Mouse (Mus musculus) embryonic facial prominence, embryonic 10.5 days (tissue): ENCODE results near the gene Hoxc9. TPM values are rescaled to one million over a fixed set of nuclear protein-coding genes. Genes with fewer than 3 reads are reported as not detected.

Experiments used
- DNase-seq: peaks from one replicate; pipeline ENCODE4 v3.0.0-alpha.2; 2017; ENCODE audit warnings: low spot score
- H3K27ac ChIP-seq: fragments of 300-500 bp; sonication (generic); replicated peaks from 2 replicates; pipeline ENCODE4 v1.5.1; 2016; ENCODE audit warnings: mild to moderate bottlenecking
- H3K27me3 ChIP-seq: fragments of 300-500 bp; sonication (generic); replicated peaks from 2 replicates; pipeline ENCODE4 v1.6.1; 2016; ENCODE audit warnings: low read depth, mild to moderate bottlenecking; ENCODE audit not compliant: poor library complexity, severe bottlenecking
- H3K36me3 ChIP-seq: fragments of 300-500 bp; sonication (generic); replicated peaks from 2 replicates; pipeline ENCODE4 v1.6.1; 2016; ENCODE audit warnings: mild to moderate bottlenecking, moderate library complexity
- H3K4me1 ChIP-seq: fragments of 300-500 bp; sonication (generic); 2 replicates; pipeline ENCODE4 v1.6.1; 2016
- H3K4me3 ChIP-seq: fragments of 300-500 bp; sonication (generic); 2 replicates; pipeline ENCODE4 v1.5.1; 2016; ENCODE audit warnings: mild to moderate bottlenecking, moderate library complexity
- H3K9me3 ChIP-seq: fragments of 300-500 bp; sonication (generic); 2 replicates; pipeline ENCODE4 v1.6.1; 2016; ENCODE audit warnings: mild to moderate bottlenecking
- WGBS: fragments of 180-500 bp; shearing (Covaris S2); methylation state at CpG from one replicate; pipeline ENCODE4 v1.1.7; 2016; 5-methylcytosine and 5-hydroxymethylcytosine counted together
- polyA plus RNA-seq: library from polyadenylated mRNA; unstranded; fragments of >200 nt; fragmentation: Nextera tagmentation; extraction: Ambion mirVana; gene quantifications from 2 replicates; pipeline ENCODE4 v1.2.1, GENCODE M21; 2016

Gene Hoxc9
- polyA plus RNA-seq, 1 experiment from 2014 or later: not detected

- Histone ChIP-seq H3K4me1 (peaks cover 19% of the 10 kb centered on the region), H3K4me3 (peak overlapping the region; percentile 54), H3K27me3 (peaks cover 100% of the 10 kb centered on the region), H3K27ac (no peak overlapping the region), H3K36me3 (no peaks in the 10 kb centered on the region), H3K9me3 (no peaks in the 10 kb centered on the region)
- WGBS: under 1% methylated on average over 33 of the region's 33 CpGs
- peak; percentile 72 for DNase-seq
Observed at GRCm38 (mm10) chr15:102999183-102999831, 23.1 kb downstream of the Hoxc9 start.

- H3K27me3 ChIP-seq: peaks cover 100% of the 10 kb centered on the region
- peak; percentile 32 for DNase-seq
- no peaks in the 10 kb centered on the region for H3K9me3 ChIP-seq
- H3K36me3 ChIP-seq: no peaks in the 10 kb centered on the region
- peaks cover 19% of the 10 kb centered on the region for H3K4me1 ChIP-seq
- no peak overlapping the region for H3K4me3 ChIP-seq
- no peak overlapping the region for H3K27ac ChIP-seq
- 1% methylated on average over 11 of the region's 11 CpGs for WGBS
Observed at GRCm38 (mm10) chr15:102999955-103000354, 23.7 kb downstream of the Hoxc9 start.

GRCm38 (mm10) chr15:103000501-103000901 lies 24.3 kb downstream of the Hoxc9 start:
- peaks cover 19% of the 10 kb centered on the region for H3K4me1 ChIP-seq
- no peak overlapping the region for H3K27ac ChIP-seq
- no peak overlapping the region for H3K4me3 ChIP-seq
- peak; percentile 53 for DNase-seq
- H3K36me3 ChIP-seq: no peaks in the 10 kb centered on the region
- under 1% methylated on average over 24 of the region's 24 CpGs for WGBS
- no peaks in the 10 kb centered on the region for H3K9me3 ChIP-seq
- H3K27me3 ChIP-seq: peaks cover 100% of the 10 kb centered on the region

GRCm38 (mm10) chr15:103001370-103001769 lies 25.1 kb downstream of the Hoxc9 start:
- H3K4me1 ChIP-seq: peaks cover 19% of the 10 kb centered on the region
- no peaks in the 10 kb centered on the region for H3K36me3 ChIP-seq
- 9% methylated on average over 2 of the region's 2 CpGs for WGBS
- no peak overlapping the region for H3K27ac ChIP-seq
- no peaks in the 10 kb centered on the region for H3K9me3 ChIP-seq
- no peak overlapping the region for H3K4me3 ChIP-seq
- H3K27me3 ChIP-seq: peaks cover 100% of the 10 kb centered on the region
- no peak for DNase-seq

- no peak overlapping the region for H3K27ac ChIP-seq
- no peaks in the 10 kb centered on the region for H3K9me3 ChIP-seq
- H3K4me3 ChIP-seq: no peak overlapping the region
- WGBS: 3% methylated on average over 4 of the region's 4 CpGs
- peaks cover 100% of the 10 kb centered on the region for H3K27me3 ChIP-seq
- no peak for DNase-seq
- no peaks in the 10 kb centered on the region for H3K36me3 ChIP-seq
- H3K4me1 ChIP-seq: peaks cover 19% of the 10 kb centered on the region
Observed at GRCm38 (mm10) chr15:103002156-103002555, 25.9 kb downstream of the Hoxc9 start.

- 2% methylated on average over 13 of the region's 13 CpGs for WGBS
- H3K27me3 ChIP-seq: peaks cover 100% of the 10 kb centered on the region
Observed at GRCm38 (mm10) chr15:103002821-103003448, 26.7 kb downstream of the Hoxc9 start.

GRCm38 (mm10) chr15:103005308-103005707 lies 29.1 kb downstream of the Hoxc9 start:
- no peaks in the 10 kb centered on the region for H3K36me3 ChIP-seq
- H3K27ac ChIP-seq: no peak overlapping the region
- peaks cover 3% of the 10 kb centered on the region for H3K4me1 ChIP-seq
- peaks cover 100% of the 10 kb centered on the region for H3K27me3 ChIP-seq
- no peak overlapping the region for H3K4me3 ChIP-seq
- under 1% methylated on average over 17 of the region's 17 CpGs for WGBS
- DNase-seq: peak; percentile 67
- H3K9me3 ChIP-seq: no peaks in the 10 kb centered on the region

More at GRCm38 (mm10) chr15:103002821-103003448, 26.7 kb downstream of the Hoxc9 start:
- Histone ChIP-seq H3K27ac (no peak overlapping the region), H3K4me3 (no peak overlapping the region), H3K9me3 (no peaks in the 10 kb centered on the region), H3K4me1 (peaks cover 19% of the 10 kb centered on the region), H3K36me3 (no peaks in the 10 kb centered on the region)
- DNase-seq: no peak

- Histone ChIP-seq H3K4me1 (no peaks in the 10 kb centered on the region), H3K9me3 (no peaks in the 10 kb centered on the region), H3K36me3 (no peaks in the 10 kb centered on the region), H3K27me3 (peaks cover 100% of the 10 kb centered on the region), H3K4me3 (no peak overlapping the region), H3K27ac (no peak overlapping the region)
- peak; percentile 45 for DNase-seq
- WGBS: 3% methylated on average over 5 of the region's 5 CpGs
Observed at GRCm38 (mm10) chr15:103005797-103006196, 29.6 kb downstream of the Hoxc9 start.

GRCm38 (mm10) chr15:103006326-103006725 lies 30.1 kb downstream of the Hoxc9 start:
- no peak for DNase-seq
- Histone ChIP-seq H3K27ac (no peak overlapping the region), H3K4me3 (no peak overlapping the region), H3K9me3 (no peaks in the 10 kb centered on the region), H3K27me3 (peaks cover 100% of the 10 kb centered on the region), H3K36me3 (no peaks in the 10 kb centered on the region), H3K4me1 (no peaks in the 10 kb centered on the region)
- WGBS: 10% methylated on average over 1 of the region's 1 CpGs

- 1% methylated on average over 27 of the region's 27 CpGs for WGBS
- H3K9me3 ChIP-seq: no peaks in the 10 kb centered on the region
- no peaks in the 10 kb centered on the region for H3K36me3 ChIP-seq
- no peak overlapping the region for H3K27ac ChIP-seq
- no peak overlapping the region for H3K4me3 ChIP-seq
- H3K27me3 ChIP-seq: peaks cover 100% of the 10 kb centered on the region
- DNase-seq: no peak
- H3K4me1 ChIP-seq: no peaks in the 10 kb centered on the region
Observed at GRCm38 (mm10) chr15:103009265-103010111, 33.2 kb downstream of the Hoxc9 start.

- Histone ChIP-seq H3K27me3 (peaks cover 100% of the 10 kb centered on the region), H3K36me3 (no peaks in the 10 kb centered on the region), H3K27ac (no peak overlapping the region), H3K4me1 (peaks cover 4% of the 10 kb centered on the region), H3K9me3 (no peaks in the 10 kb centered on the region), H3K4me3 (no peak overlapping the region)
- WGBS: under 1% methylated on average over 31 of the region's 31 CpGs
- DNase-seq: no peak
Observed at GRCm38 (mm10) chr15:103010112-103010846, 34.0 kb downstream of the Hoxc9 start.
